Mouse (Mus musculus) MEL-GATA-1-ER (cell line): ENCODE measurements at regions not wholly inside any gene's neighbourhood (a gene's known extent, or its start where the extent isn't known, plus 50 kb on each side); places are given as distances from the start of the nearest gene placed in this dataset.

Source experiments
- DNase-seq: peaks from one replicate; pipeline ENCODE4 v3.0.0-alpha.2; 2012; ENCODE audit warnings: low read depth; ENCODE audit errors: extremely low read depth

DNA sequence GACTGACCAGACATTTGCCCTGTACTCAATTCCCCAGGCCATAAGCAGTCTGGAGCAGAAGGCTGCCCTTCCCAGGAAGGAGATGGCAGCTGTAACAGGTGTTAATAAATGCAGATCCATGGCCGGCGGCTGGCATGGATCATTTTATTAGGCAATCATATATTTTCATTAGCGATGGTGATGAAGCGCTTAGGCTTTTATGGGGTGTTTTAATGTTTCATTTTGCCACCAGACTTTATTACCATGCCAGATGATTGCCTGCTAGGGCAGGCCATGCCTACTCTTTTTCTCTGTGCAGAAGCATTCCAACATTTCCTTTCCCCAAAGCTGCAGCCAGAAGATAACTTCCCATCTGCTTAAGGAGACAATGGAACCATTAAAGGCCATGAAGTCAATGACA is 596.2 kb downstream of the Gm9195 start:
- no peak for DNase-seq

DNA sequence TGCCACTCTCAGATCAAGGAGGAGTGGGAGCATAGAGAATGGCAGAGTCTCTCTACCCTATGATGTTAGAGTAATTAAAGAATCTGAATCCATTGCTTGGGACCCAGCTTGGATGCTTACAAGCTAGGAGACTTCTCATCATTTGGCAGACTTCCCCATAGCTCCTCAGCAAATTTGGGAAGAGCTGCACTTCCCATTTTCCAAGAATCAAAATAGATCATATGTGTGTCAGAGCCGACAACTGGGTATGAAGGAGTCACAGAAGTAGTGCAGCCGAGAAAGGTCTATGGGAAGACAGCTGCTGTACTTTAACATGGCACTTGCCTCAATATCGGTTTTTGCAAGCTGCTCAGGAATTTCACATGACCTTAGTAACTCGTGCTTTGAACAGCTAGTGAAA is 596.8 kb downstream of the Gm9195 start:
- DNase-seq = no peak

DNA sequence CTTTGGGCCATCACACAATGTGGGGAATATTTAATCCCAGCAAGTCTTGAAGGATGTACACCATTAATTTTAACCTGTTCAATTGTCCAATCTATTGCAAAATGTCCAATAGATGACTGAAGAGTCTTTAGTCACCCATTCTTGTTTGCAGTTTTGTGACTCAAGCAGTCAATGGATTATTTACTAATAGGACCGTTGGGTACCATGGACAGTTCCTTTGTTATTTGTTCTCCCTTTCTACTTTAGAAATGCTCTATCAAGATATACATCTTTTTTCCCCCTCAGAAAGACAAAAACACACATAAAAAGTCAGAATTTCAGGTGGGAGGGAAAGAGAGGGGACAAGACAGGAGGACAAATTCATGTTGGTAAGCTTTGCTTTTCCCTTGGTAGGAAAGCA is 598.3 kb downstream of the Gm9195 start:
- no peak for DNase-seq

DNA sequence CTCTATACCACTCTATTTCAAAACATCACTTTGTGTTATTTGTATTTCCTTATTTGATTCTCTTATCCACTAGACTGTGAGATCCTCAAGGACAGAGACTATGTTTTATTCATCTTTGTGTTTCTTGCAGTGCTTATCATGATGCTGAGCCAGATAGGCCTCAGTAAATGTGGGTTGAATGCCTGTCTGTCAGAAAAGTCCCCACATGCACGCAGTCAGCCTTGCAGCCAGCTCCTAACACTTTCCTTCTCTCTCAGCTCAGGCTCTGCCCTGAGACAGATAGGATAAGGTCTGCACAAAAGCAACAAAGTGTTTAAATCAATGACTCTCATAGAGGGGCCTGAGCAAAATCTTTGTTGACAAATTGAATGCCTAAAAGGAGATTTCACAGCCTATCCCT is 600.0 kb downstream of the Gm9195 start:
- DNase-seq = no peak

DNA sequence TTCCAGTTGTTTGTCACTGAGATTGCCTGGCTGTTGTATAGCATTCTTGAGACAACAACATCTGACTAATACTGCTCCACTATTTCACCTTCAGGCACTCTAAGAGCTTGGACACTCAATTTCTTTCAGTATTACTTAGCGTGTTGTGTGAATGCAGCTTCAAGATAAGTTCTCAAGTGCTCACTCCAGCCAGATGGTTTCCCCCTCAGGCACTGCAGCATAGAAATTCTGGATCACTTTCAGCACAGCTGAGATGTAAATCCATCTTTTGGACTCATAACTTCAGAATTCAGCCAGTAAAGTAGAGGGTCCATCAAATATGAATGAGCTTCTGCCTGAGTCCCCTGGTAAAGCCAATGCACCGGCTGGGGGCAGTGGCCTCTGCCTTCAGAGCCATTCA is 608.8 kb downstream of the Gm9195 start:
- no peak for DNase-seq

DNA sequence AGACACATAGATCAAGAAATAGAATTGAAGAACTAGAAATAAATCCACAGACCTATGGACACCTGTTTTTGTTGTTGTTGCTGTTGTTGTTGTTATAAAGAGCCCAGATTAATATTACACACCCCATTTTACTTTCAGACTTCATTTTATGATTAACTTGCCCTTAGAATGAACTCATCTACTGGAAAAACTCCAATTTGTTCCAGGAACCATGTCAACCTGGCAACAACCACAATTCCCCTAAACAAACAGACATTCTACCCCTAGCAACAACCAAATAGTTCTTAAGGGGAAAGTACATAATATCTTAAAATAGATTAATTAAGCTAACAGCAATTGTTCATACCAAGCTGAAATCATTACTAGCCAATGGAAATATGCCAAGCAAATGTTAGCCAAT is 646.1 kb downstream of the Gm9195 start:
- DNase-seq = no peak

DNA sequence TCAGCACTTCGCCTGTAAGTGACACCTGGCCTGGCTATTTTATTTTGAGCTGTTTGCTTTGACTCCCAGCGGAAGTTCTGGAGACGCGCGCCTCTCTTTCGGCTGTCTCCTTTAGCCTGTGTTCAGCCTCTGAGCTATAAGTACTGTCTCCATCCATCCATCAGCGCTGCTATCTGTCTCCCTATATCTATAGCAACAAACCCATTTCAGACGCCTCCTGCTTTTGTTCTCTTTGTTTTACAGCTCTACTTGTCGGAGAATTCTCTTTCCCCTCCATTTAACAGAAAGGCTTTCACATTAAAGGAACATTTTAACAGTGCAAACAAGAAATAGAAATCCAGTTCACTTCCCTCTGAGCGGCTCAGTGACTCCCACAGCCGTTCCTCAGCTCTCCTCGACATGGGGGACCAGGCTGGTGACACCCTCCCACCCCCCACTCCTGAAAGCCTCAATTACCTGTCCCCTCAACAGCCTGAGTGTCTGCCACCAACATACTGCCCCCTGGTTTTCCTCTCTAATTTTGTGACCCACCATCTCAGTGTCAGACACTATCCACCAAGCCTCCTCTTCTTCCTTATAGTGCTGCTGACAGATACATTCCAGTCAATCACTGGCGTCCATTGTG is 682.7 kb downstream of the Gm9195 start:
- no peak for DNase-seq

DNA sequence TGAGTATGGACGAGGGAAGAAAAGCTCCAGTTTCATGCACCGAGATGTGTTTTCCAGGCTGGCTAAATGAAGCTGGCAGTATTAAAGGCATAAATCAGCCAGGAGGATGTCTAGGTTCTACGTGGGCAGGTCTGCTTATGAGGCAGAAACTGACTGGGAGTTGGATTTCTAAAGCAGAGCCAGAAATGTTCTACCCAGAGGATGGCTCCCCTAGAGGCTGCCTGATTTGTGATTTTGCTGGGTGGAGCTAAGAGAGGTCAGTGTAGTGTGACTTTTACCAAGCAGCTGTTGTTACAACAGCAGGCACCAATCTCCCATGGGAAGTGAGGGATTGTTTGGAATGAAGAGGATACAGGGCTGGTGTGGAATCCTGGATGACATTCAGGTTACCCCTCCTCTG is 686.0 kb downstream of the Gm9195 start:
- no peak for DNase-seq

DNA sequence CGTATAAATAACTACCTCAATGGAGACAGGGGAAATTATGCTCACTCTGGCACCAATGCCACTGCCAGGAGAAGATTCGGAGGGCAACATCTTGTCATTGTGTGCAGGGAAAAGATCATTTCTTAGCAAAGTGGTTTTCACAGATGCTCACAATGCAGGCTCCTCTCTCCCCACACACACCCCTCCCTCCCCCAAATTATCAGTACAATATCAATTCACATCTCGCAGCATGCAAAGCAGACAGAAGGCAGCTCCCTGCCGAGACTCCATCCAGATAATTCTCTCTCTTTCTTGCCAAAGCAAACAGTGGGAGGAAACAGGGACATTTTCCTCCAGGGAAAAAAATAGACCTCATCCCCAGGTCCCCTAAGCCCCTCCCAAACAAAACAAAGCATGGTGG is 691.8 kb downstream of the Gm9195 start:
- DNase-seq = no peak

DNA sequence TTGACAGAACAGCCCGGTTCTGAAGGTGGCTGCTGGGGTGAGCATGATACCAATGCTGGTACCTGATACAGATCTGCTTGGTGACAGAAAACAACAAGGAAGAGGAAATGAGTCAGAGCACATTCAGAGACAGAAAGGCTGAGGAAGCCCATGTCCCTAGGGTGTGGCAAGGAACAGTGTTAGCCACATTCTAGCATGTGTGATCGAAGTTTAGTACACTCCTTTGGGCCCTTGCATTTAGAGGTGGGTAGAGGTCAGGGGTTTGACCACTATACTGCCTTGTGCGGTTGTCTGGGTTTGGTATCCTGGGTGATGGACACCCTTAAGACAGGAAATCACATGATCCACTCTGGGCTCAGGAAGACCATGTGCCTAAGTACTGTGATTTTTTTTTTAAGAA is 695.9 kb downstream of the Gm9195 start:
- DNase-seq = no peak

DNA sequence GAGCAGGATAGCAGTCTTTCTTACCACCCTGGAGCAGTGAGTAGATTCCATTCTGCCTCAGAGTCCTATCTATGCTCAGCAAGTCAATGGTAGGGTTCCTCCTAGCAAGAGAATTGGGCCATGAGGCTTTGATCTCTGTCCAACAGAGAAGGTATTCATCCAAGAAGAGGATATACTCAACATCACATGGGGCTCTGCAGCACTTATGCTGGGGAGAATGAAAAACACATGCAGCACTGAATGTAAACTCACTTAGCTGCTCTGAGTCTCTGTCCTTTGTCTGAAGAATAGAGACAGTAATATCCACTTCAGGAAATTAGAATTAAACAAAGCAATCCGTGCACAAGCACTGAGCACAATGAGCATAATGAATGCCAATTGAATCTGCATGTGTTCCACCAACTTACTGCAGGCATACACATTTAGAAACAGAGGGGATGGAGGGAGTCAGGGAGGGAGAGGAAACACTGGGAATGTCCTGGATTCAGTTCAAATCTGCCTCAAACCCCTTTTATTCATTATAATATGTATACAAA is 714.6 kb downstream of the Gm9195 start:
- no peak for DNase-seq

DNA sequence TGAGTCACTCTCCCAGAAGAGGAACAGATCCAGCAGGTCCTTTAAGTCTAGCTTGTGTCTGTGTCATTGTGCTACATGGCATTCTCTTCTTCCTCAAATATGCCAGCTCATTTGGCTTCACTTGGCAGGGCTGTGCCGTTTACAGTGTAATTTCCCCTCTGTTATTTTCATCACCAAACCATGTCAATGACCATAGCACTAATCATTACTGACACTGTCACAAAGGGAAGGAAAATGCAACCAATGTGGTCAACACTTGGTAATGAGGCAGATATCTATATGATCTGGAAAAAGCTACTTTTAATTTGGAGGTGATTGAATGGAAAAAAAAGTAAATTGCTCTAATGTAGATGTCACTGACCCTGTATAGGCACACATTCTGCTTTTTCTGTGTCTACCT is 724.8 kb downstream of the Gm9195 start:
- DNase-seq = no peak

DNA sequence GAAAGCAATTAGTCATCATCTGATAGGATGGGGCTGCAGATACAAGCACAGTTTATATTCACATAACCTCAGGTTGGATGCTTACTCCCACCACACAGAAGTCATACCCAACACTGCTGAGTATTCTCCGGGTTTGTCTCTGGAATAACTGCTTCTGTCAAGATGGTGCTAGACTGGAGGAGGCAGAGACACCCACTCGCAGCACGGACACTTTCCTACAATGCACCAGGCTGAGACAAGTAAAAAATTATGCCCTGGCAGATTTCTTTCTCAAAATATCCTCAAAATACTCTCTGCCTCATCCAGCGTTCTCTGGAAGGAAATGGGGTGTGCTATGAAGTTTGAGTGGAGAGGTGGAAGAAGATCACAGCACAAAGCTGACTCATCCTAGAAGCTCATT is 763.1 kb downstream of the Gm9195 start:
- DNase-seq = no peak

DNA sequence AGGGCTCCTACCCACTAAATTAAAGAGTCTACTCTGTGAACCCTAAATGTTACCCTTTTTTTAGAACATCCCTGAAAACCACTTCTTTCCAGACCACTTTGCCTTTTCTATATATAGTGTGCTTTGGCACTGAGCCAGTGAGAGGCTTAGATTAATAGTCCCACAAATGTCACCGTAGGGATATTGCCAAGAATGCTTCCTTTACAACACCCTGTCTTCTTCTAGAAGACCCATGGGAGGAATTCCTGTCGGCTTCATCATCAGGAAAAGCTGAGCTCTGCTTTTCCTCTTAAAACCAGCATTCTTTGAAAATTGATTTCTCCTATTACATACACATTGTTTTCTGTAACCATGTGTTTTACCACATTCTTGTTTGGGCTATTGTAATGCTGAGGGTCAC is 768.1 kb downstream of the Gm9195 start:
- no peak for DNase-seq

DNA sequence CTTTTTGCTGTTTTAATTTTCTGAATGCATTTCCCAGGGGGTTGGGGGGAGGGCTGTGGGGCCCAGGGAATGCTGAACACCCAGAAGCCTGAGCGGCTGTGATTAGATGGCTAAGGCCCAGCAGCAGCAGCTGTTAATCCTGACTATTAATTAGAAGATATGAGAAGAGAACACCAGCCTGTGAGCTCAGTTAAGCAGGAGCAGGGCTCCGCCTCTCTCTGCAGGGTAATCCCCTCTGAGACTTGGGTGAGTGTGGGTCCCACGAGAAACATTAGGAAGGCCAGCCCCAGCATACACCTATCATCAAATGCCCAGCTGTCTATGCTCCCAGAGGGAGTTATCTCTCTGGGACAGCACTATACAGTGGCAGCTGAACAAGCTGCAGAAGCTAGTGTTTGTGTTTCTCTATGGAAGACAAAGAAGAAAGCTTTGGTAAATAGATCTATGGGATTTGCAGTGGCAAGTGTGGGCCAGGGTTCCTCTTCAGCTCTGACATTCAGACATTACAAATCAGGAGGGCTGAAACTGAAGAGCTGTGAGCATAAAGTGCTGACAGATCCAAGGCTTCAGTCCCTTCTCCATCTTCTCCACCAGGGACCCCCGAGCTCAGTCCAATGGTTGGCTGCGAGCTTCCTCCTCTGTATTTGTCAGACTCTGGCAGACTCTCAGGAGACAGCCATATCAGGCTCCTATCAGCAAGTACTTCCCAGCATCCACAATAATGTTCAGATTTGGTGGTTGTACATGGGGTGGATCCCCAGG is 781.9 kb downstream of the Gm9195 start:
- no peak for DNase-seq

DNA sequence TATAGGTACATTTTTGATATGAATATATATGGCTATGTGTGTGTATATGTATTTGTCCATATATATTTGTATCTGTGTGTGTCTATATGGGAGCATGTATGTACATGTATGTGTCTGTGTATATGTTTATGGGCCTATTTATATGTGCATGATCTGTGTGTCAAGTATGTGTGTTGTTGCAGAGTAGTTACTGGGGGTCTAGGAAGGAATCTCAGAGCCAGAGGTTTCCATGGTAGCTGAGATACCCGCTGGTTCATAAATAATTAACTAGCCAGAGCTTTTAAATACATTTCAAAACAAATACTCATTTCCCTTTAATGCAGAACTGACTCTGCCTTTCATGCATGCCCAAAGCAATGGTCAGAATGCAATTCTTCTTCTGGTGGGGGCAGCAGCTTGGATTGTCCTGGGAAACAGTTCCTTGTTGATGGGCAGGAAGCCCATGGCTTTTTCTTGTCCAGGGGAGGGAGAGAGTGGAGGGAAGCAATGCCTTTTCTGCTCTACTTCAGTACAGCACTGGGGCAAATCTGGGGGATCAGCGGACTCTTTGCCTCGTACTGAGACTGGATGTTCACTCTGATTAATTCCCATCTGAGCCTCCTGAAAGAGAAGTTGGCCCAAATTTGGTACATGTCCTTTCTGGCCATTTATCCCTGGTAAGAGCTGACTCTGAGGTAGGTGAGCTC is 798.7 kb downstream of the Gm9195 start:
- DNase-seq = no peak

DNA sequence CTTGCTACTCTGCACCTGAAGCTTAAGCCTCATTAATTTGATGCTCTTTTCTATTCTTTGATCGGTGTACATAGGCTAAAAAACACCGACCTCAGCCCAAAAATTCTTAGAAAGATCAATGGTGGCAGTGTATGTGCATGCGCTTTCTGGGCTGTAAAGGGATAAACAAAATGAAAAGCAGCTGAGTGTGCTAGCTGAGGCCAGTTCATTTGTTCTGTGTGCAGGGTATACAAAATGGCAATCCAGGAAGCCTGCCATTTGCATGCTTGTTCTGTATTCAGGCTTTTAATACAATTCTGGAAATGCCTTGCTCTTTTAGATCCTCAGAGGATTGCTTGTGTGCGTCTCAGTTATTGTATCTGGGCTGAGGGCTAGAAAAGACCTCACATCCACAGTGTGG is 817.1 kb downstream of the Gm9195 start:
- no peak for DNase-seq

DNA sequence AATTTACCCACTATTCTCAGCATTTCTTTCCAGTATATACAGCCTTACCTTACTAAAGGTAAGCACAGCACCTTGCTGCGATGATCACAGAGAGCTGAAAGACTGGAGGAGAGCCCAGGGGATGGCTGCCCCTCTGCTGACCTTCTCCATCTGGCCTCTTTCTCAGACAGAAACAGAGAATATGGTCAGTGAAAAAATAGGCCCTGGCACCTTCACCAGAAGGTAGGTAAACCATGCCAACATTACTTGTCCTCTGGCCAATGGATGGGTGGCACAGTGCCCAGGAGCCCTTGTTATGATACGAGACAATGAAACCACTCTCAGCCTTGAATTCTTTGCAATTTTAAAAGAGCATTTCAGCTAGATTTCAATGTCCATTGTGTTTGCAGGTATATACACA is 817.8 kb downstream of the Gm9195 start:
- DNase-seq = no peak

DNA sequence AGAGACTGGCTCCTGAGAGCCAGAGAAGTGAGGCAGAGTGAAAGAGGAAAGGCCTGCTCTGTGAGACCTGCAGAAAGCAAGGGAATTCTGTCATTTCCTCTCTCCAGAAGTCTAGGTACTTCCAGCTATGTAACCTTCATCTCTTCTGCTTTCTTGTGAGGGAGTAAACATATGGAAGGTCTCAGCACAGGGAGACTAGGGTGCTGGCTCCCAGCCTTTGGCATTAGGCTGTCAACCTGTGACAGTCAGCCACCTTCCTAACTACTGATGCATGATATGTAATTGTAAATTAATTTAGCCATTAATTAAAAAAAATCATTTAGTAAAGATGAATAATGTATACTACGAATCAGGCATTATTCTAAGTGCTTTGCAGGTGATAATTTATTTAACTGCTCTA is 819.2 kb downstream of the Gm9195 start:
- no peak for DNase-seq

DNA sequence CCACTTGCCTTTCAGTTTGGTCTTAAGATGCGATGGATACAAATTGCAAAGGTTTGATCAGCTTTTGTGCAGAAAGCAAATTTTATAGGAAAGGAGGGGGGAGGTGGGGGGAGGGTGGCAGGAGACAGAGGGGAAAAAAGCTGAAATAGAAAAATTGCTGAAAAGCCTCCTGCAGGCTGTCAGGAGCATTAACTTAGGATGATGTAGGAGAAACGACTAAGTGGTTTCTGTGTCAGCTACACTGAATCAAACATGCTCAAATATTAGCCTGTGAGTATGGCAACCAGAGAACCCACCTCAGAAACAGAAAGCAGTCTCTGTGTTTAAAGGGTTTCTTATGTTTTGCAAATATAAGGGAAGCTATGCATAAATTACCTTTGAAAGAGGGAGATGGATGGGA is 819.6 kb downstream of the Gm9195 start:
- DNase-seq = no peak

DNA sequence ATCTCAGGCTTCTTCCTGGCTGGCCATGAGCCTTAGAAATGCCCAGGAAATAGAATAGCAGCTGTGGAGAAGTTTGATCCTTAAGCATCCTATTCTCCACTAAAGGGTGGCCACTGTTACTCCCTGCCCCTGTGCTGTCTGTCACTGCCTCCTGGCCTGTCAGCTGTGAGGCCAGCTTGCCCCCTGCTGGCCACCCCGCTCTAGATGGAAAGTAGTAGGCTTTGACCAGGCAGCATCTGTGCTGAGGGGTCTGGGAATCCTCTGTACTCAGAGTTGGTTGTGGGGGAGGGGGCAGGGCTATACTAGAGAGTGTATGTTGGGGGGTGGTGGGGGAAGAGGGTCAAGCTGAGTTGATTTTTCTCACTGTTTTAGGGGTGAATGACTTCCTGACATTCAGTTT is 821.2 kb downstream of the Gm9195 start:
- DNase-seq = no peak

DNA sequence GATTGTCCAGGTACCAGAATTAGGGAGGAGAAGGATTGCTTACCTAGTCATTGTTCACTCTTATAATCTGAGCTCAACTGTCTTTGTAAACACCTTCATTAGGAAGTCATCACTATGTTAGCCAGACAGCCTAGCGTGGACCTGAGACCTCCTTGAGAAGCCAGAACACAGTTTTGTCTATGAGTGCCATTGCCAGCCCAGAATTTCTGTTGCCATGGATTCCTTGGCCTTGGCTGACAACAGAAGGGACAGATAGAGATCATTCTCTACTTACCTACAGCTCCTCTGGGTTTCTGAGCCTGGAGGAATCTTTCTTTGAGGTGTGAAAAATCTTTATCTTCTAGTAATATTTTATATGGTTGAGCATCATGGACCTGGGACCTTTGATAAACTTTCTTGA is 825.0 kb downstream of the Gm9195 start:
- DNase-seq = no peak

DNA sequence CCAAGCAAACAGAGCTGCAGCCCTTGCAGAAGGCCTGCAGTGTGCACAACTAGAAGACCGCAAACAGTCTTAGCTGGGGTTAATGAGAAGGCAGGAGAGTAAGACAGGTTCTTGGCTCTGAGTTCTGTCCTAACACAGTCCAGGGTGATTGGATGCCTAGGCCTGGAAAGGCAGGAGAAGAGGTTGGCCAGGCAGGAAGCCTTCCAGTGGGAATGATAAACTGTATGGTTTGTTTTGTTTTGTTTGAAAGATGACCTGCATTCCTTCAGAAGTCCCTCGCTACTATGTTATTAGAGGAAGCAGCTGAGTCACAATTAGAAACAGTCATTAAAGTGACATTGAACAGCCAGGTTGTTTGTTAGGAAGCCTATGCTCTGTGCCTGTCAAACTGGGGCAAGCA is 831.5 kb downstream of the Gm9195 start:
- no peak for DNase-seq
